Mouse (Mus musculus) limb, embryonic 13.5 days (tissue): ENCODE results near the gene Slc27a2. TPM values are rescaled to one million over a fixed set of nuclear protein-coding genes. Genes with fewer than 3 reads are reported as not detected.

Experiments used
- ATAC-seq: fragments of 200-750 bp; cut with Nextera tagmentation; 2 replicates; pipeline ENCODE4 v1.8.0; 2017; ENCODE audit warnings: low read depth, moderate number of reproducible peaks, moderate TSS enrichment; ENCODE audit not compliant: low FRiP score
- H3K27ac ChIP-seq: fragments of 300-500 bp; sonication (generic); 2 replicates; pipeline ENCODE4 v1.5.1; 2015; ENCODE audit warnings: inconsistent platforms, mild to moderate bottlenecking, moderate library complexity
- H3K27me3 ChIP-seq: fragments of 300-500 bp; sonication (generic); 2 replicates; pipeline ENCODE4 v1.6.1; 2015; ENCODE audit warnings: mild to moderate bottlenecking, inconsistent platforms
- H3K36me3 ChIP-seq: fragments of 300-500 bp; sonication (generic); 2 replicates; pipeline ENCODE4 v1.6.1; 2015; ENCODE audit warnings: inconsistent platforms, mild to moderate bottlenecking, moderate library complexity
- H3K4me1 ChIP-seq: fragments of 300-500 bp; sonication (generic); 2 replicates; pipeline ENCODE4 v1.6.1; 2015; ENCODE audit warnings: inconsistent platforms
- H3K4me2 ChIP-seq: fragments of 300-500 bp; sonication (generic); replicated peaks from 2 replicates; pipeline ENCODE4 v1.6.1; 2015; ENCODE audit warnings: inconsistent platforms, mild to moderate bottlenecking, moderate library complexity
- H3K4me3 ChIP-seq: fragments of 300-500 bp; sonication (generic); 2 replicates; pipeline ENCODE4 v1.5.1; 2015; ENCODE audit warnings: moderate library complexity, mild to moderate bottlenecking, inconsistent platforms
- H3K9ac ChIP-seq: fragments of 300-500 bp; sonication (generic); 2 replicates; pipeline ENCODE4 v1.6.1; 2015; ENCODE audit warnings: mild to moderate bottlenecking, inconsistent platforms
- H3K9me3 ChIP-seq: fragments of 300-500 bp; sonication (generic); 2 replicates; pipeline ENCODE4 v1.6.1; 2016; ENCODE audit warnings: inconsistent platforms
- WGBS: fragments of 180-500 bp; shearing (Covaris S2); methylation state at CpG from one replicate; pipeline ENCODE4 v1.1.7; 2015; 5-methylcytosine and 5-hydroxymethylcytosine counted together
- polyA plus RNA-seq: library from polyadenylated mRNA; unstranded; fragments of >200 nt; fragmentation: Nextera tagmentation; extraction: Ambion mirVana; gene quantifications from 2 replicates; pipeline ENCODE4 v1.2.1, GENCODE M21; 2015

The Slc27a2 gene
- polyA plus RNA-seq, 1 experiment from 2014 or later = 0.83 TPM

GRCm38 (mm10) chr2:126563411-126564105 lies 11.4 kb downstream of the Slc27a2 start:
- Histone ChIP-seq H3K27me3 (peaks cover 16% of the 10 kb centered on the region), H3K4me2 (peak overlapping the region; percentile 25; the same call in 1 of the 2 replicates), H3K36me3 (no peaks in the 10 kb centered on the region), H3K4me3 (no peak overlapping the region), H3K9me3 (no peaks in the 10 kb centered on the region), H3K4me1 (0 out of 2 replicates have a peak, but pooled peaks cover 6% of the 10 kb centered on the region), H3K9ac (no peak overlapping the region), H3K27ac (no peak overlapping the region)
- ATAC-seq = peak; percentile 87
- 51% methylated on average over 17 of the region's 17 CpGs for WGBS

- Histone ChIP-seq H3K9me3 (peaks cover 9% of the 10 kb centered on the region), H3K36me3 (no peaks in the 10 kb centered on the region), H3K27ac (no peak overlapping the region), H3K9ac (no peak overlapping the region), H3K27me3 (0 out of 2 replicates have a peak, but pooled peaks cover 3% of the 10 kb centered on the region), H3K4me1 (peaks cover 8% of the 10 kb centered on the region), H3K4me2 (no peak overlapping the region), H3K4me3 (no peak overlapping the region)
- 33% methylated on average over 1 of the region's 1 CpGs for WGBS
- no peak for ATAC-seq
Measured at GRCm38 (mm10) chr2:126572163-126572562, 20.0 kb downstream of the Slc27a2 start.

GRCm38 (mm10) chr2:126572747-126573146 lies 20.5 kb downstream of the Slc27a2 start:
- H3K9me3 ChIP-seq = peaks cover 9% of the 10 kb centered on the region
- H3K4me2 ChIP-seq = no peak overlapping the region
- 0 out of 2 replicates have a peak, but pooled peaks cover 3% of the 10 kb centered on the region for H3K27me3 ChIP-seq
- H3K27ac ChIP-seq = no peak overlapping the region
- H3K36me3 ChIP-seq = no peaks in the 10 kb centered on the region
- ATAC-seq = no peak
- H3K4me3 ChIP-seq = no peak overlapping the region
- H3K9ac ChIP-seq = no peak overlapping the region
- H3K4me1 ChIP-seq = peaks cover 8% of the 10 kb centered on the region
- WGBS = 45% methylated on average over 4 of the region's 4 CpGs

- Histone ChIP-seq H3K27me3 (0 out of 2 replicates have a peak, but pooled peaks cover 3% of the 10 kb centered on the region), H3K9ac (no peak overlapping the region), H3K27ac (no peak overlapping the region), H3K36me3 (no peaks in the 10 kb centered on the region), H3K4me2 (no peak overlapping the region), H3K4me3 (no peak overlapping the region), H3K9me3 (peaks cover 5% of the 10 kb centered on the region), H3K4me1 (peaks cover 8% of the 10 kb centered on the region)
- WGBS = 76% methylated on average over 11 of the region's 11 CpGs
- no peak for ATAC-seq
Measured at GRCm38 (mm10) chr2:126575391-126576176, 23.4 kb downstream of the Slc27a2 start.

- Histone ChIP-seq H3K4me2 (no peak overlapping the region), H3K36me3 (no peaks in the 10 kb centered on the region), H3K4me3 (no peak overlapping the region), H3K27me3 (0 out of 2 replicates have a peak, but pooled peaks cover 3% of the 10 kb centered on the region), H3K27ac (no peak overlapping the region), H3K9ac (no peak overlapping the region), H3K4me1 (peaks cover 4% of the 10 kb centered on the region), H3K9me3 (no peaks in the 10 kb centered on the region)
- 73% methylated on average over 5 of the region's 5 CpGs for WGBS
- no peak for ATAC-seq
Measured at GRCm38 (mm10) chr2:126577362-126577761, 25.2 kb downstream of the Slc27a2 start.

DNA sequence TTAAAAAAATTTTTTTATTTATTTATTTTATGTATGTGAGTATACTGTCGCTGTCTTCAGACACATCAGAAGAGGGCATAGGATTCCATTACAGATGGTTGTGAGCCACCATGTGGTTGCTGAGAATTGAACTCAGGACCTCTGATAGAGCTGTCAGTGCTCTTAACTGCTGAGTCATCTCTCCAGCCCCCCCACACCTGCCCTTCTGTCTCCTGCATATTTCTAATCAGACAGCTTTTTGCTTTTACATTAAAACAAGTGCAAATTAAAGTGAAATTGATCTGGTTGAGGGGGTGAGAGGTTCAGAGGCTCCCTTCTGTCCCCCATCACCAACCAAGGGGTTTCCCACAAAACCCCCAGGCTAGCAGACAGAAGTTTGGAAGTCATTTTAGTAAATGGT lies 27.1 kb downstream of the Slc27a2 start:
- 90% methylated on average over 1 of the region's 1 CpGs for WGBS
- Histone ChIP-seq H3K27me3 (no peaks in the 10 kb centered on the region), H3K9ac (no peak overlapping the region), H3K4me1 (peaks cover 5% of the 10 kb centered on the region; the same call in 1 of the 2 replicates), H3K4me2 (no peak overlapping the region), H3K4me3 (no peak overlapping the region), H3K27ac (no peak overlapping the region), H3K36me3 (no peaks in the 10 kb centered on the region), H3K9me3 (no peaks in the 10 kb centered on the region)
- no peak for ATAC-seq

DNA sequence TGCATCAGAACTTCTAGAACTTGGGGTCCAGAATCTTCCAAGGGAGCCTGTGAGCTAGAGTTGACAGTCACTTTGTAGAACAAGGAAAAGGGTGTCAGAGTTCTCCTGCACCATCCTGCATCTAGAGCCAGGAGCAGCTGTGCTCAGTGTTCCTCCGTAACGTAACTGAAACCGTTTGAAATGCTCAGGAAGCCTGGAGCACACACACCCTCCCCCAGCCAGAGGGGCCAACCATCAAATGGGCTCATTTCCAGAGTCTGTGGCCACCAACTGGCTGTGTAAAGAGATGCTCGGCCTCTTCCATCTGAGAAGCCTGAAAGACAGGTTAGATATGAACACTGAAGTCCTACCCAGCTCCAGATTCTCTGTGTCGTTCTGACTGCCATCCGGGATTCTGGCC lies 31.8 kb downstream of the Slc27a2 start:
- Histone ChIP-seq H3K4me3 (no peak overlapping the region), H3K9ac (no peak overlapping the region), H3K27ac (no peak overlapping the region), H3K36me3 (no peaks in the 10 kb centered on the region), H3K4me1 (peaks cover 8% of the 10 kb centered on the region), H3K27me3 (no peaks in the 10 kb centered on the region), H3K9me3 (no peaks in the 10 kb centered on the region), H3K4me2 (no peak overlapping the region)
- WGBS = 56% methylated on average over 6 of the region's 6 CpGs
- ATAC-seq = no peak

- Histone ChIP-seq H3K36me3 (no peaks in the 10 kb centered on the region), H3K4me2 (no peak overlapping the region), H3K9me3 (no peaks in the 10 kb centered on the region), H3K4me3 (no peak overlapping the region), H3K27me3 (no peaks in the 10 kb centered on the region), H3K4me1 (peaks cover 8% of the 10 kb centered on the region), H3K9ac (no peak overlapping the region), H3K27ac (no peak overlapping the region)
- WGBS = 68% methylated on average over 8 of the region's 8 CpGs
- no peak for ATAC-seq
Measured at GRCm38 (mm10) chr2:126584621-126585369, 32.6 kb downstream of the Slc27a2 start.

GRCm38 (mm10) chr2:126587468-126587867 lies 35.3 kb downstream of the Slc27a2 start:
- WGBS = 84% methylated on average over 3 of the region's 3 CpGs
- no peak for ATAC-seq
- H3K27me3 ChIP-seq = no peaks in the 10 kb centered on the region
- H3K4me3 ChIP-seq = no peak overlapping the region
- no peaks in the 10 kb centered on the region for H3K9me3 ChIP-seq
- no peaks in the 10 kb centered on the region for H3K36me3 ChIP-seq
- no peak overlapping the region for H3K27ac ChIP-seq
- peaks cover 8% of the 10 kb centered on the region for H3K4me1 ChIP-seq
- no peak overlapping the region for H3K4me2 ChIP-seq
- H3K9ac ChIP-seq = no peak overlapping the region

- ATAC-seq = no peak
- H3K27ac ChIP-seq = no peak overlapping the region
- no peak overlapping the region for H3K4me3 ChIP-seq
- no peak overlapping the region for H3K9ac ChIP-seq
- H3K36me3 ChIP-seq = no peaks in the 10 kb centered on the region
- H3K4me2 ChIP-seq = no peak overlapping the region
- H3K9me3 ChIP-seq = no peaks in the 10 kb centered on the region
- no peaks in the 10 kb centered on the region for H3K27me3 ChIP-seq
- WGBS = 91% methylated on average over 4 of the region's 4 CpGs
- H3K4me1 ChIP-seq = no peaks in the 10 kb centered on the region
Measured at GRCm38 (mm10) chr2:126591304-126591703, 39.1 kb downstream of the Slc27a2 start.

- 21% methylated on average over 26 of the region's 26 CpGs for WGBS
- Histone ChIP-seq H3K9ac (peak overlapping the region; percentile 61), H3K4me3 (peak overlapping the region; percentile 42), H3K4me2 (peak overlapping the region; percentile 69), H3K27ac (no peak overlapping the region), H3K9me3 (no peaks in the 10 kb centered on the region), H3K4me1 (no peaks in the 10 kb centered on the region), H3K36me3 (no peaks in the 10 kb centered on the region), H3K27me3 (no peaks in the 10 kb centered on the region)
- ATAC-seq = peak; percentile 81; the same call in 1 of the 2 replicates
Measured at GRCm38 (mm10) chr2:126593831-126594610, 41.8 kb downstream of the Slc27a2 start.
